Mouse (Mus musculus) spleen, adult 12 weeks (tissue): ENCODE data around the gene Arhgap6.

Experiments used
- DNase-seq: peaks from one replicate; pipeline ENCODE4 v3.0.0; 2022; ENCODE audit warnings: low spot score

Arhgap6 gene

DNA sequence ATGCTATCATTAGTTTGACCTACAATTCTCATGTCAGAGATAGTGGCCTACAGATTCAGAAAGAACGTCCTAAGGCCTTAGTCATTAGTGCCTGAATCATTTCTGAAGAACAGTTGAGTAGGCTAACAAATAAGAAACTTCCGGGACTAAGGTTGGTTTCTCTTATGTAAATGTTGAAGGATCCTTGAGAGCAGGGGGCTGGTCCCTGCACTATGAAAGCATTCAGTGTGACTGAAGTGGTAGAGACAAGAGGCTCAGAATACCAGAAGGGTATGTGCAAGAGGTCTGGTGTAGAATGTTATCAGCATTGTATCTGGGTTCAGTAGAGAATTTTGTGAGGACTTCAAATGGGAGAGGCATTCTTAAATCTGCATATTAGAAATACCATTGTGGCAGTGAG is 185.5 kb downstream of the Arhgap6 start:
- DNase-seq = no peak

DNA sequence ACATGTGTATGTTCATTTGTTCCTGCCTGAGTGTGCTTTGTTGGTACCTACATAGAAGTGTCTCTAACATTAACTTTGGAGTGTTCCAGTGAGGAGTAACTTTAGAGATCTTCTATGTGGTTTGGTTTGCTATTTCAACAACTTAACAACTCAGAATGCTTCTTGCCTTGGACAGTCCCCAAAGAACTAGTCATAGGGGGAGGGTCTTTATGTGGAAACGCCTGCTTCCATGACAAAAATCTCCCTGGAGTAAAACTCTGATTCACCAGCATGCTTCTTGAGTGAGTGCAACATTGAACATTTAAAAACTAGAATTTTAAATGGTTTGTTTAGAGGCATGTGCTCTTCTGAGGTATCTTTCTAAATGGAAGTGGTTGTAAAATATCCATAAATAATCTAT is 212.2 kb downstream of the Arhgap6 start:
- no peak for DNase-seq

DNA sequence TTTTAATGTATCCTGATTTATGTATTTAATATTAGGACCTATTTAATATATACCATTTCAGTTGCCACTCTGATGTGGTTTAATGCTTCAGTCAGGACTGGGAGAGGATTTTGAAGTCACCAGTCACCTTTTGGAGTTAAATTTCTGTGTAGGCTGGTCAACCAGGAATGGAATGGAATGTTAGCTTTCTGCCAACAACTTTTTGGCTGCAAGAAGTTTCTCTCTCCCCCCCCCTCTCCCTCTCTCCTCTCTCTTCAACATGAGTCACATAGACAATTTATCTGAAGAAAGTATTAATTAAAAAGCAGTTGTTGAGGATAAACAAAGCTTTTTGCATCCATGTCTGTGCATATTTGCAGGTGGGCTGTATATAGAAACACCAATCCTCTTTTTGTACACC is 217.8 kb downstream of the Arhgap6 start:
- no peak for DNase-seq

DNA sequence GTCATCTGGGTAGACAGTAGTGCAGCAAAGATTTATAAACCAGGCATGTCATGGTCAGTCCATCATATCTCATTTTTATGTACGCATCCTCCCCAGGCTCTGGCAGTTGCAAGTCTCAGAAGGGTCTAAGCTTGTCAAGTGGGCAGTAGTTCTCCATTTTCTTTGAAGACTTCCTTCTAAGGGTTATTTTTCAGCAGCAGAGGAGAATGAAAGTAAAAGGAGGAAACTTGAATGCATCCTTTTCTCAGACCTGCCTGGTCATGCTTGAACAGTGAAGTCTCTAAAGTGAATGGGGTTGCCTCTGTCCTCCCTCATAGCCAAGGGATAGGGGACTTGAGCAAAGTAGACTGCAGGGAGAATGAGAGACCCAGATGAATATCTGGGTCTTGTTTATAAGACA is 239.5 kb downstream of the Arhgap6 start:
- no peak for DNase-seq

DNA sequence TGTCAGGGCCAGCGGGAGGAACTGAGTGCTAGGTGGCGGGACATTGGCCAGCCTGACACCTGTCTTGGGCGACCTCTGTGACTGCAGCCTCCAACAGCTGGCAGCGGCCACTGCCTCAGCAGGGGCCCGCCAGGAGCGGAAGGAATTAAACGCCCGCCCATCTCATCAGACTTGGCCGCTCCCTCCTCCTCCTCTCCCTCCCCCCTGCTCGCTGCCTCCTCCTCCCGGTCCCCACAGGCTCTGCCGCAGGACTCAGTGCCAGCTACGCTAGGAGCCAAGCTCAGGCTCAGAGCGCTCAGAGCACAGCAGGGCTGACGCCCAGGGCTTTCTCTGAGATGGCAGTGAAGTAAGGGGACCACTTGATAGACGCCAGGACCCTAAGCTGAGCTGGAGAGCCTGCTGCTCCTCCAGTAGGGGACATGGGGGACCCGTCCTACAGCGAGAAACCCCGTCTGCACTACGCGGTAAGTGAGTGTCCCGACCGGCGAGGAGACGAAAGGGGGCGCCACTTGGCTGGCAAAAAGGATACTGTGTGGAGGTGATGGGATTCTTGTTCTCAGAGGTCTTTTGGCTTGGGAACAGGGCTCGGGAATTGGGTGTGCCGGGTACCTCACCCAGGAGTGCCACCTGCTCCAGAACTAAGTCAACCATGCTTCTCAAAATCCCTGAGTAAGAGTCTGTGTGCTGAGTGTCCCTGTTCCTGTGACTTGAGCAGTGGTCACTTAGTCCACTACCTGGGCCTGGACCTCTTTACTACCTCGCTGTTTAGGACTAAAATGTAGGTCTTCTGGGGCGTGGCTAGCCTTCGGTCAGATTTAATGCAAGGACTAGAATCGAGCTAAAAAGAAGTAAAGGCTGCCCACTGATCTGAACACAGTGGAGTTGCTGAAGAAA is 241.8 kb downstream of the Arhgap6 start:
- DNase-seq = peak; percentile 50

DNA sequence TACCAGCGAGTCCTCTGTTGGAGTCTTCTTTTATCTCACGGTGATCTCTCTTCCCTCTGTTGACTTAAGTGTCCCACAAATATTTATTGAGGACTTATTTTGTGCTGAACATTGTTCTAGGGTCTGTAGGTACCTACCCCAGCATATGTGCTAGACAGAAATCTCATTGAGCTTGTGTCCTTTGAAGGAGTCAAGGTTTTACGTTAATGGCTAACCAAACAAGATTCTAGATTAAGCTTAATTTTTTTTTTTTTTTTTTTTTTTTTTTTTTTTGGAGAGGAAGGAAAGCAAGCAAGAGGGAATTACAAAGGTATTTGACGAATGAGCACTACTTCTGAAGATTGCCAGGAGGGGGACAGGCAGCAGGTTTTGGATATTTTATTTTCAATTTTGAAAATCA is 242.5 kb downstream of the Arhgap6 start:
- DNase-seq = no peak

DNA sequence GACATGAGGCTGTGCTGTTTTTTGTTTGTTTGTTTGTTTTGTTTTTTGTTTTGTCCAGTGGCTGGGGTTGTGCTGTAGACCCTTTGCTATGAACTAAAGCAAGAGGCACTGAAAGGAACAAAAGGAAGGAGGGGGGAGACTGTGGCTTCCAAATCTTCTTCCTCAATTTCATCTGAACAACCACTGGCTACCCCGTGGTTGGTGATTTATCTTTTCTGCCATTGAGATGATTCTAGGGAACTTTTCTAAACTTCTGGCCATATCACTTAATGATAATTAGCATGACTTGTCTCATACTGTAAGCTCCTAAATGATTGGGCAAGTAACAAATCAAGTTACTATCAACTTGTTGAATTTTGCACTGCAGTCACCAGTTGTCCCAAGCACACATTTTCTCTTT is 249.0 kb downstream of the Arhgap6 start:
- no peak for DNase-seq

DNA sequence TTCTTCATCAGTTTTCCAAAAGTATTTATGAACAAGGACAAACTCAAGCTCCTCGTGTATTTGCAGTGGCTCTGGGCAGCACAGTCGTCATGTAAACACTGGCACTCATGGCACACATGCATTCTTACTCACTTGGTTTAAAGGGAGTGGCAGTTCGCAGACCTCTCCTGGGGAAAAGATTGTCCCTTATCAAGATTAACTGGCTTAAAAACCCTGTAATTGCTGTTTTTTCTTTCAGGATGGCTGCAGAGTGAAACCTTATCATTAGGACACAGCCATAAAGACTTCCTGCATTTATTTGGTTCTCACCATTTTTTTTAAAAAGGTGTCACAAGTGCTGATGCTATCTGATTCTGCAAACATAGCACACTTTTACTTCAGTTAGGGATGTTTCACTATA is 252.7 kb downstream of the Arhgap6 start:
- no peak for DNase-seq

DNA sequence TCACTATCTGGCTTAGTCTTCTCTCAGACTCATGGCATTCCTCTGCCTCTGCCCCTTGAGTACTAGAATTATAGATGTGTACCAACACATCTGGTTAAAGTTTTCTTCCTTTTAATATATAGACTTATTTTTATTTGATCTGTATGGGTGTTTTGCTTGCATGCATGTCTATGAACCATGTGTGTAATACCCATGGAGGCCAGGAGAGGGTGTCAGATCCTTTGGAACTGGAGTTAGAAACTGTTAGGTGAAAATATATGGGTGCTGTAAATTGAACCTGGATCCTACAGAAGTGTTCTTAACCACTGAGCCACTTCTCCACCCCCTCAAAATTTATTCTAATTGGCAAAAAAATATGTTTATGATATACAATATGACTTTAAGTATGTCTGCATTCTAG is 254.7 kb downstream of the Arhgap6 start:
- DNase-seq = no peak

DNA sequence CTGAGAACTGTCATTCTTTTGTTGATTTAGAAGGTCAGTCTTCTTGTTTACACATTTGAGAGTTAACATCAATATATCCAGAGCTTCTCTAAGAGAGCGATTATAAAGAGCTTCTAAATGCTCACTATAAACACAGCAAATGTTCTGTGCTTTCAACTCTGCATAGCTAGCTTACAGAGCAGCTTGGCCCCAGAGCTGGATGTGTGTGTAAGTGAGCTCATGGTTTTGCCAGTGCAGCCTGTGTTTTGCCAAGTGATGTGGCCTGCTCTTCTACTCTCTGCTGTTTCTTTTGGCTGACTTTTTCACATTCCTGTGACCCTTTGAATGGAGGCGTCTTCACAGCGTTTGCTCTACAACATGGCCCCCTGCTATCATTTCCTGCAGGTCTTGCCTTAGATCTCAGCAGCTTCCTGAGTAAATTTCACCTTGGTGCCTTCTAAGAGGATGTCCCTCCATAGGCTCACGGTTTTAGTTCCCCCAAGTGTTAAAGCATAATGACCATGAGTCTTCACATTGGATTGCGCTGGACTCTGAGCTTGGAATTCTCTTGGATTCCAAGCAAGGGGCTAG is 259.1 kb downstream of the Arhgap6 start:
- no peak for DNase-seq

DNA sequence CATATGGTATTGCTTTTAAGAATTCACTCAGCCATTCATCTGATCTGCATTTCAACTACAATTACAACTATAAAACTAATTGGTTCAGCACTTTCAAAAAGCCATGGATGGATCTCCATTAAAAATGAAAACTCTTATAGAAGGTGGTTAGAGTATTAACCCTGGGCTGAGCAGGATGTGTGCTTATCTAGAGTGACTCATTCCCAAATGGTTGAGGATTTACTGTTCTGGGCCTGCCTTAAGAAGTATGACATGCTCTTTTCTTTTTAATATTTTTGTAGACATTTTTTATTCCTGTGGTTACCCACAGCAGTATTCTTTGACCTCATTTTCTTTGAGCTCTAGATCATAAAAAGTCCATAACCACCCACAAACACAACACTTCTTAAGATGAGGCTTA is 267.7 kb downstream of the Arhgap6 start:
- no peak for DNase-seq

DNA sequence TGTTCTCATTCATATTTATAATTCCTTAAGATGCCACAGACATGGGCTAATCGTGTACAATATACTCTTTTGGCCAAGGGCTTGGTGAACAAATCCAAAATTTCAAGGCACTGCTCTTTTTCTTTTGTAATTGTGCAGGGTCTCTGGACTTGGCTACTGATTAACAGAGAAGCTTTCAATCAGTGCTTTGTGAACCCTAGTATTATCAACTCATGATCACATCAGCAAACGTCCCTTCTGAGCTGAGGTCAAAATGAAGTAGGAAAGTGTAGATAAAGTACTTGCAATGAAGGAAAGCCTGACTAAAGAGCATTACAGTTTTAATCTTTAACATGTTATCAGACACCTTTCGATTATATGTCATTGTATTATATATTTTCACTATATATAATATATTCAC is 270.4 kb downstream of the Arhgap6 start:
- no peak for DNase-seq

DNA sequence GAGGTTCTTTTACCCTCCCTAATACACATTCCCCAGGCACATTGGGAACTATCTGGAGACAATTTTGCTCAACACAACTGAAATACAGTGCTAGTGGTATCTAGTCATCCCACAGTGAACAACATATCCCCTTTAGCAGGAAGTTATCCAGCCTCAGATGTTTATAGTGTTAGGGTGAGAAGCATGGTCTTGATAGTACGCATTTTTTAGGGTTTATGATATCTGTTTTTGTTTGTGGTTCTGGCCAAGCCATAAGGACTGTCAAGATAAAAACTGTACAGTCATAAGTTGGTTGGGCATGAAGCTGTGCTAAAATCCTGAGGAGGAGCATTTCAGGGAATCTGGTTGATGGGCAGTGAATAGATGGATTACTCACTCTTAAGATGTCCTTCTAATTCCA is 271.0 kb downstream of the Arhgap6 start:
- no peak for DNase-seq

DNA sequence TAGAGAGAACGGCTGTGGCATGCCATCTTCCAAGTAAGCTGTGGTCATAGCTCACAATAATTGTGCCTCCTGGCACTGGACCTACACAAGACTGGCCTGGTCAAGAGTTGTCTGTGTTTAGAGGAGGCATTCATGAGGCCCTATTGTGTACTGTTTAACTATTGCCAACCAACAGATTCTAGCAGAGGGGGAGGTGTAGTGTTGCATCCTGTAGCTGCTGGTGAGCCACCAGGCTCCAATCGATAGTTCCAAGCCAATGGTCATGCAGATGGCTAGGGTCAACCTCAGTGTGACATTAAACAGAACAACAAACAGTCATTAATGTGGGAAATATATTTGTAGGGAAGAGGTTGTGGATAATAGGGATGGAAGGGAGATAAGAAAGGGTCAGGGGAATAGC is 280.1 kb downstream of the Arhgap6 start:
- DNase-seq = no peak

DNA sequence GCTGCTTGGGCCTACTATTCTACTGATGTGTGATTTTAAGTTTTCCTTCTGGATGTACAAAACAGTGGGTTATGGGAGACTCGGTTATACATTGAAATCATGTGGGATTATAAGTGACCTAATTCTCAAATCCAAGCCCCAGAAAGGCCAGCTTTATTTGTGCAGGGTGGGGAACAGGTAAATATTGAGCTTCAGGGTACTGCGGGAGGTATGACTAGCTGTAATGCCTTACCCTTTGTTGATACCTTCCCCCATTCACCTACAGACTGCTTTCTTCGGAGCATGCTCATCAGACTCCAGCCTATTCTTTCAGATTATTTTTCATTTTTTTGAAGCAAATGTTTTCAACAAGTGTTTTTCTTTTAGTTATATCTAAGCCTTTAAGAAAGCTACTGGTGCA is 286.7 kb downstream of the Arhgap6 start:
- no peak for DNase-seq

DNA sequence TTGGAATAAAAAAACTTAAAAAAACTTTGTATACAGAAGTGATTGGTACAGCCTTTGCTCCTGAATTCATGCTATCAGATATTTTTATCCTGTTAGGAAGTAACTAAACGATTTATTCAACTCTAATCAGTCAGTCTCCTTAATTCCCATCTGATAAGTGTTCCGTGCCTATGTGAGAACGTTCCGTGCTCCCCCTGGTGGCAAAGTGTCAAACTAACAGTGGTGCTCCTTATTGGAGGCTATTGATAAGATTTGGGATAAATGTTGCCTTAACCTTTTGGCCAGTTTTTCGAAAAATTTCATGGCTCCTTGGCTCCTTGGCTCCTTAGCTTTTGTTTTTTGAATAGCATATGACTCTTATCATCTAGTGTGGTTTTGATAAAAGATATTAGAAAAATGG is 291.0 kb downstream of the Arhgap6 start:
- peak; percentile 15 for DNase-seq

DNA sequence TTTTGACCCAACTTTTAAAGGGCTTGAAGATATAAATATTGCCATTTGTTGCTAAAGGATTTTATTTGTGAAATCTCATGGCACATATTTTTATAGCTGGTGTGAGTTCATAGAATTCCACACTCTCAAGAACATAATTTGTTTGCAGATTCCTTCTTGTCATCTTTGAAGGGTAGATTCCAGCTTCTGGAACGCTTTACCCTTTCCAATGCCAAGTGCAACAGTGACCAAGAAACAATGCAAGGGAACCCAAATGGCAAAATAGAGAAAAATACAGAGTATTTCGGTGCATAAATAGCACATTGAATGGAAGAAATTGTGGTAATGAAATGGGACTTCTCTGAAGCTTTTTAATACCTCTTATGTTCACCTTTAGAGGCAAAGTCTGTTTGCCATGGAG is 294.3 kb downstream of the Arhgap6 start:
- no peak for DNase-seq

DNA sequence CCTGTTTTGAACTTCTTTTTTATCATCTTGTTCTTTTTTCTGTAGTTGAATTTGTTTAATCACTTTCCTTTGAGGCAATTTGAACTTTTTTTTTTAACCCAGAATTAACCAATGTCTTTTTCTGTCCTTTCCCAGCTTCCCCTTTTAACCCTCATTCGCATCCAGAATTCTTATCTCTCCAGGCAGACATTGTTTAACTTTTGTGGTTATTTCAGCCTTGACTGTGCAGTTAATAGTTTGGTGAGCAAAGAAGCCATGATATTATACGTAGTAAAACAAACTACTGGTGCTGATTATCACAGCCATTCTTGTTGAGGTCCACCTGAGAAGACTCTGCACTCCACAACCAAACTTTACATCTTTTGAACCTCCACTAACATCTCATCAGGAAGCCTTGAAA is 299.7 kb downstream of the Arhgap6 start:
- DNase-seq = no peak

DNA sequence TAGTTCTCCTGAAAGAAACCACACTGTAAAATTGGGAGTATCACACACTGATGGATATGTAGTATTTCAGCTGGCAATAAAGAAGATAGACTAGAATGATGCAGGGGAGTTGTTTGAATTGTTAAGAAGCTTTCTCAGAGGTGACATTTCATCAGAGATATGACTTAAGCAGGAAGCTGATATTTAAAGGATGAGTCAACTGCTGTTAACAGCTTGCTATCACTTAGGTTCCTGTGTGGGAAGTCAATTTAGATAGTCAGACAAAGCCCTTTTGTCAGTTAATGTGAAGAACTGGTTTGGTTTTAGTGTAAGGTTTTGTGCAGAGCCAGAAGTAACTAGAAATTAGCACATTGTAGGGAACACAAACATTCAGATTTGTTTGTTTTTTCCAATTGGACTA is 300.7 kb downstream of the Arhgap6 start:
- DNase-seq = no peak

DNA sequence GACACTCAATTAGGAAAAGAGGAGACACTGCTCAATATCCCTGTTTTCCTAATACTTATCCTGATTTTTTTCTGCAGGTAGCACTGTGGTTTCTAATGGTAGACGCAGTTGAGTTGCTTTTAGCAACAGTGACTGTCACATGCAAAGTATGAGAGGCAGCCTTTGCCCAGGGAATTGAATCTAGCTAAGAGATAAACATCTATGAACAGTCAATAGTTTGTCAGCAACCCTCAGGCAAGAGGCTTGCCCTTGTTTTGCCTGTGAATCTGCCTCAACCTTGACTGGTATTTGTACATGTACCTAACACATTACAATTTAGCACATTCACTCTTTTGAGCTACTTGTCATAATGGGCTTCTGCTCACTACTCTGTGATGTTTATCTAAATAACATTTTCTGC is 307.8 kb downstream of the Arhgap6 start:
- DNase-seq = no peak

DNA sequence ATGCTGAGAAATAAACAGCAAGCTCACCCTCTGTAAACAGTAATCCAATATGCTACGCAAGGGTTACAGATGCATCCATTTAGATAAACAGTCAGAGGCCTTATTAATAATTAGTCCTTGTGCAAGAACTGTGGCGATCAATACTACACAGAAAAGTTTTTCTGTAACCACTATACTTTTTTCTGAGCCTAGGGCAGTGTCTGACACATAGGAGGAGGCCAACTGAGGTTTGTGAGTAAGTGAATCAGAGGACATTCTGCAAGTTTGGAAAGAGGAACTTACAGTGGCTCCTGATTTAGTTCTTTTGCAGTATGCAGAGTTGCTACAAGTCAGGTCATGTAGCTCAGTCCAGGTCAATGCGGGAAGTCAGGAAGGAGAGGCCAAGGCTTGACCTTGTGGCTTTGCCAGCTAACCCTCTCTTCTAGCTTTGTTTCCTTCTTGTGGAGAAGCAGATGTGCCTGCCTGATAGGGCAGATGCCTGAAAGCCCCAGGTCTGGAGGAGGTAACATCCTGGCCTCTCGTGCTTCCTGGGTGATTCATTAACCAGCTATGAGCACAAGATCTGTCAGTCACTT is 311.2 kb downstream of the Arhgap6 start:
- DNase-seq = no peak

DNA sequence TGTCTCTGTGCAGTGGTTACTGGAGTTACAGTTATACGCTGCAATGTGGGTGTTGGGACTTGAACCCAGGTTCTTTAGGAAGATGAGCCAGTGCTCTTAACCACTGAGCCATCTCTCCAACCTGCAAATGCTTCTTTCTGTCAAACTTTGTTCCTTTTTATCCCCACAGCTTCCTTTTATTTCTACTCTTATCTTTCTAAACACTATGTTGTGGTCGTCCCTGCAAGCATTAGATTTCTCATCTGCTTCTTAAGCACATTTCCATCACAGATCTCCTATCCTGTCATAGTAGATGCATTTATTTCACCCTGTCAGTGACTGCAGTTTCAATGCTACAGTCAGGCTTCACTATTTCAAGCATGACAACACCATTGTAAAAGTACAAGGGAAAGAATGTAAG is 312.5 kb downstream of the Arhgap6 start:
- no peak for DNase-seq

DNA sequence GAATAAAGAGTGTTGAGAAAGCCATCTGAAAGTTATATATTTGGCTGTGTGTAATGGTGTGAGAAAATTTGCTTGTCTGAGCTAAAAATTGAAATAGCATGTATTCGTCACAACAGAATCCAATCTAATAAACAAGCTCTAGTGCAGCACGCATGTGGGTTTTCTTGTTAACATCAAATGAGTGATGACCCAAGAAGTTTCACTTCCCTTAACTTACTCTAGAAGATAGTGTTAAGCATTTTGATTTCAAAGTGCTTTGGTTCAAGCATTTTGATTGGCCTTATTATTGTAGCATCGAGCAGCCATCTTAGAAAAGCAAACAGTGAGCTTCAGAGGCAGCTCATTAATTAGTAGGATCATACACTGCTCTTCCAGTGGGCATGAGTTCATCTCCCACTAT is 315.1 kb downstream of the Arhgap6 start:
- DNase-seq = no peak

DNA sequence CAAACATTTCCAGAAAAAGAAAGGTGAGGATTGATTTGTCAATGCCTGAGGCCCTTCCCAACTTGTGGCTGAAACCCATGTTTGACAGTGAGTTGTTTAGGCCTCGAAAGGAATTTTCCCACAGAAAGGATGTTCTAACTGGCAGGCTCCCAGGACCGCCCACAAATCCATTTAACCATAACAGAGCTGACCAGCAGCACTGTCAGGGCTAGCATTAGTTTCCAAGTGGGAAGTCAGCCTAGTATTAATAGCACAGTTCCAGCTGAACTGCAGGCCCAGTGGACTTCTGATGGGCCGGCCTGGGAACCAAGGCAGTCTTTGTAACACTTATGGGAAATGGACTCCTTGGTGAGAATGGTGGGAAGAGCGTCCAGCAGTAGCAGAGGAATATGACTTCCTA is 317.8 kb downstream of the Arhgap6 start:
- DNase-seq = no peak
